Mouse (Mus musculus) mouse trophoblast stem cell (cell line): ENCODE measurements around the gene Vma21.

Experiments
- in situ Hi-C, 2 experiments: fragments of 300-500 bp; cut with MseI, MboI; formaldehyde crosslinking; loops; 2 replicates in 1 of 2; 3 replicates in 1 of 2; pipeline ENCODE4 v1.15.1; 2025

The Vma21 gene

GRCm38 (mm10) chrX:71815631-71816345, at the start of gene Vma21:
TSS of gene Vma21 (plus strand) at chrX:71815924.
- in situ Hi-C loops, result no loop called here

DNA sequence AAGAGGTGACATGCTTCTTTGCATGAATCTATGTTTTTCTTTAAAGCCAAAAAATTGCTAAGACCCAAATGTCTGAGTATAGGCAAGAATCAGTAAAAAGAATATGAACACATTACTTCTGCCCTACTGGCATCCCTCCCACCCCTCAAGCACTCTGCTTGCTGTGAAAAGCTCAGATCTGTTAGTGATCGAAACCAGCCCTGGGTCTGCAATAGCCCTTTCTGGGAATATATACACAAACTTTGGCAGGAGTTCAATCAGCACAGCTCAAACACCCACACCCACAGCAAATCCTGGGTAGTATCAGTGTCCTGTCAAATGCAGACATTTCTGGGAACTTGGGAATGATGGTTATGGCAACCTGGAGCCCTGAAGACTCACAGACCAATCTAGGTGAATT, 47.8 kb upstream of the Vma21 start:
- in situ Hi-C loops, result no loop called here

DNA sequence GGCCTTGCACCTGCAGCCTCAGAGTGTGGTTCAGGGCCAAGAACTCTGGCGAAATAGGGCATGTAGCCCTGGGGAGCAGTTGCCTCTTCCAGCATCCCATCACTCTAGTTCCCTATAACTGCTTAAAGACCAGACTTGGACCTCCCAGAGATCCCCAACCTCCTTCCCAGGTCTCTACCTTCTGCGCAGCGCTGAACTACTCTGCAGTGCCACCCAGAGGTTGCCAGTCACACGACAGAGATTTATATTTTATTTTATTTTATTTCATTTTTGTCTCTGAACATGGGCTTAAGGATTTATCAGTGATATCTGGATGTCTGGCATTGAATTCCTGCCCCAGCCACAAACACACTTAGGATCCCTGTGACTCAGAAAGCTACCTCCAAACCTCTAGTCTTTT, 24.6 kb upstream of the Vma21 start:
- in situ Hi-C loops, result loop anchor here (10.0 to 25.0 kb wide), 2 partner anchors 129 to 154 kb away; partner anchors contain the start of gene Gpr50 (in 1 of the 2)

DNA sequence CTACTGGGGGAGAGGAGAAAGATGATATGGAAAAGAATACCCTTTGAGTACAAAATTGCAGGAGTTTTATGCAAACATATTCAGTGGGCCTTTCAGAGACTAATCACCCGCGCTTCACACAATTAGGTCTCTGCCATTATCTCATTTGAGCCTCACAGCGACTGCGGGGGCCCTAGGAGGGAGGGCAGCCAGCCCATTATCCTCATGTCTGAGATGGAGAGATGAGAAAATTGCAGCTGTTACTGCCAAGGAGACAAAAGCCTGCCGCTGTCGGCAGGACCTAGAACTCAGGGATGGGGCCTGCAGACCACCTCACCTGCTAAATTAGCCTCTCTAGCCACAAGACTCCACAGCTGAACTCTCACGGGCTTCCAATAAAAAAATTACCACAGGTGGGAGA, 18.0 kb upstream of the Vma21 start:
- in situ Hi-C loops, result loop anchor here (10.0 to 25.0 kb wide), 2 partner anchors 135 to 147 kb away; partner anchors contain the start of gene Gpr50 (in 1 of the 2)

DNA sequence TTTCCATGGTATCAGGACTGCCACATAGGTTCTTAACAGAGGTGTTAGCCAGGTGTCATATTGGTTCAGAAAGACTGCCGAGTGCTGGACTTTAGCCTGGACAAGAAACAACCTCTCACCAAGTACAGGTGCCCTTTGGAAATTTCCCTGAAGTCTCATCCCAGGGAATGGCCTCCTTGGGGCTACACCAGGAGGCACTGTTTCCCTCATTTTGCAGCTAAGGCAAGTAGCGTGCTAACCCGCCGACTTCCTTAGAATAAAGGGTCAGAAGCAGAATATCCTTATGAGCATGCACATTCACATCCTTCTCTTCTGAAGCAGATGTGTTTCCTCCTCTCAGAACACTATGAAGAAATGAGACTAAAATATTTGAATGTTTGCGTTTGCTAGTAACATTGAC, 16.8 kb upstream of the Vma21 start:
- in situ Hi-C loops, result loop anchor here (10.0 to 25.0 kb wide), 2 partner anchors 137 to 146 kb away; partner anchors contain the start of gene Gpr50 (in 1 of the 2)

DNA sequence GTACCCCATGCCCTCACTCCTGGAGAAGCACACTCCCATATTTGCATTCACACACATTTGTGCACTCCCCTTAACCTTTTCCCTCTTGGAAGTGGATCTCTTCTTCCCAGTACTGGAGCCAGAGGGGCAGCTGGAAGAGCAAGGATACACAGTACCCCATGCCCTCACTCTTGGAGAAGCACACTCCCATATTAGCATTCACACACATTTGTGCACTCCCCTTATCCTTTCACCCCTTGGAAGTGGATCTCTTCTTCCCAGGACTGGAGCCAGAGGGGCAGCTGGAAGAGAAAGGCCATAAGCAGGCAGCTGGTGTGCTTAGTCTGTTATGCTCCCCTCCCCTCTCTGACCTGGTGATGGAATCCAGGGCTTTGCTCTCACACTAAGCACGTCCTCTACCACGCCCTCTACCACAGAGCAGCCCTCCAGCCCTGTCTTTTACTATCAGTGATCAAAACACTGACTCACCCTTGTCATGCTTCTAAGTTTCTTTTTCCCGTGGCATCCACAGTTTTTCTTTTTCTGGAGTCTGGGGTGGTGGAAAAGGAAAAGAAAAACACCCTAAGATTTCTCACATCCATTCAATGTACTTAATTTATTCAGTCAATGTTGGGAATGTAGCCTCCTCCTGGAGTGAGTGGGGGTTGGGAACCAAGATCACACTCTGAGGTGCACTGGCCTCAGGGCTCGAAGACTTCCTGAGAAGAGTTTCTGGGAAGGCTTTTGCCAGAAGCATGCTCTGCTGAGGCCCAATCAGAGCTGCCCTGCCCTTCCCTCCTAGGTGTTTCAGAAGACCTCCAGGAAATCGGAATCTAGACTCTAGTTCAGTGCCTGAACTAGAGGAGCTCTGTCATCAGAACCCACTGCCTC, 3.5 kb upstream of the Vma21 start:
- in situ Hi-C loops, result no loop called here

- in situ Hi-C loops, result no loop called here
These were observed 705 bp downstream of the Vma21 start for GRCm38 (mm10) chrX:71816401-71816857.

DNA sequence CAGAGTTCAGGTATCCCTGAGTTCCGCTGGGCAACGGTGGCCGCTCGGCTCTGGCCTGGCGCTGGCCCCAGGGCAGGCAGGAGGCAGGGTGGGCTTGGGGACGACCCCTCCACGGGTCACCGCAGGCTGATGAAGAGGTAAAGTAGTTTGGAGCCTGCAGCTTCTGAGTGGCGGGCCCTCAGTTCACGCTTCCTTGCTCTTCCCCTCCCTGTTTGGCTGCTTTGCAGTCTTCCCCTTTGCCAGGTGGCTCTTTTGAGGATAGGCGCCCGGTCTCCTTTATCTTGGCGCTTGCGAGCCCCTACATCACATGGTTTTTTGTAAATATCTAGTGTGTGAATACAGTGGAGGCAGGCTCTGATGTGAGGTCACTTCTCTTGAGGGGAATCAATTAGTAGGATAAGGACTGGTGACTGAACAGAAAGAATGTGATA, 1.2 kb downstream of the Vma21 start:
- in situ Hi-C loops, result no loop called here

DNA sequence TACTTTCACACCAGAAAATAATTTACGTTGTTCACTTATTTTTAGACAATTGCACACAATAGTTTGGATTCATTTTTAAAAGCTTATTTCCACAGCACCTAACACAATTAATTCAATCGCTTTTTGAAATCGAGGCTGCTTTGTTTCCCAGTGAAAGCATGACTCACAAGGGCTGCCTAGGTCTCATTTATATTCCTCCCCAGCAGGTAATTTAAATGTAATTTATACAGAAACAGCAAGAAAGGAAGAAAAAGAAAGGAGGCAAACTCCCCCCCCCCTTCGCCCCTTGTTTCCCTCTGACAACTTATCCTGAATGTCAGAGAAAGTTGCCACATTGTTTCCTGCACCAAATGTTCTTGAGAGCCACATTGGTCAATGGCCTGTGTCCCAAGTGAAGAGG, 23.2 kb downstream of the Vma21 start:
- in situ Hi-C loops, result no loop called here

DNA sequence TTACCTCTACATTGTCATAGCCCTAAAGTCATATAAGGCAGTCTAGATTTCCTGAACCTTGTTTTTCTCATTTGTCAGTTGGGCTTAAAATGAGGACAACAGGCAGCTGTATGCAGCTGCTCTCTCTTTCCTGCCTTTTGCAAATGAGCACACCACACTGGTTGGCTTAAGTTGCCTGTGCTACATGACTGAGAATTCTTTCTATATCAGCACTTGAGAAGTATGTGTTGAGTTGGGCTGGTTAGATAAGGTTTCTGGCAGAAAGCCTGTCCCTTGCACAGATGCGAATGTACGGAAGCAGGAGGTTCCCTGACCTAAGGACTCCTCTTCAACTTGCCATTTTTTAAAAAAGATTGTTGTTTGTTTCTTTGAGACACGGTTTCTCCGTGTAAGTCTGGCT, 31.0 kb downstream of the Vma21 start:
- in situ Hi-C loops, result no loop called here

DNA sequence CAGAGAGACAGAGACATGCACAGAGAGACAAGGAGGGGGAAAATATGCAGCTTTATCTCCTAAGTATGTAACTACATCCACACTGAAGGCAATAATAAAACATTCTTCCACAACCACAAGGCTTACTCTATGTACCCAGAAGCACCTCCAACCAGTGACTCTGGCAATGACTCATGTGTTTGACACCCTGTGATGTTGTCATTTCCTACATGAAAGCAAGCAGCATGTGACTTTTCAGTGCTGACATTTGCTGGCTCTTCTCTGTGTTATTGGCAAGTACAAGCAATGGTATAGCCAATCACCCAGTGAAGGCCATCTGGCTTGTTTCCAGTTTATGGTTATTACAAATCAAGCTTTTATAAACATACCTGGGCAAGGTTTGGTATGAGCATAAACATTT, 38.1 kb downstream of the Vma21 start:
- in situ Hi-C loops, result no loop called here
